Mouse (Mus musculus) hematopoietic stem cell, adult 5-6 weeks (primary cell): Measurements from ENCODE around the gene Nrbp1. TPM values are rescaled to one million over a fixed set of nuclear protein-coding genes. Genes with fewer than 3 reads are reported as not detected.

Experiments
- ATAC-seq, 2 experiments: fragments of 125-278 bp in 1 of 2; replicated peaks in 1 of 2; 2 replicates each; pipeline ENCODE4 v1.8.0; 2016 to 2017; ENCODE audit warnings: inconsistent platforms in 2 of 2, mild to moderate bottlenecking in 2 of 2, moderate number of reproducible peaks in 2 of 2, low read depth in 1 of 2, moderate TSS enrichment in 1 of 2; ENCODE audit not compliant: low FRiP score in 2 of 2, poor library complexity in 2 of 2, severe bottlenecking in 2 of 2, insufficient read depth in 1 of 2, low TSS enrichment in 1 of 2
- total RNA-seq: library from RNA; stranded (forward); fragments of 172-1452, 232-1000 nt; gene quantifications from 2 replicates; pipeline ENCODE4 v1.2.3, GENCODE M21; 2017

The Nrbp1 gene
- total RNA-seq = 112 and 130 TPM in 2 replicates

- ATAC-seq = peak; percentile 97
These were observed at the start of gene Nrbp1, which contains the start of gene Gm9970 for GRCm38 (mm10) chr5:31240637-31241521. TSS of gene Nrbp1 (plus strand) at chr5:31240864. TSS of gene Gm9970 (minus strand) at chr5:31241232.

- peak; percentile 17 to 22 for ATAC-seq
These were observed 48.4 kb upstream of the Nrbp1 start for GRCm38 (mm10) chr5:31192045-31192938.

- ATAC-seq = peak; percentile 95 to 96
These were observed 47.6 kb upstream of the Nrbp1 start, which contains the start of the genes Snx17 and Eif2b4 for GRCm38 (mm10) chr5:31192939-31193630. TSS of gene Snx17 (plus strand) at chr5:31193227. TSS of gene Eif2b4 (minus strand) at chr5:31193430.

- no peak for ATAC-seq
These were observed 46.9 kb upstream of the Nrbp1 start for GRCm38 (mm10) chr5:31193631-31194281.

- ATAC-seq = no peak
These were observed 45.9 kb upstream of the Nrbp1 start for GRCm38 (mm10) chr5:31194486-31195485.

GRCm38 (mm10) chr5:31195671-31196070, 45.0 kb upstream of the Nrbp1 start:
- no peak for ATAC-seq

- ATAC-seq = no peak
These were observed 44.5 kb upstream of the Nrbp1 start for GRCm38 (mm10) chr5:31196207-31196606.

- no peak for ATAC-seq
These were observed 43.6 kb upstream of the Nrbp1 start for GRCm38 (mm10) chr5:31197072-31197471.

GRCm38 (mm10) chr5:31198170-31198569, 42.5 kb upstream of the Nrbp1 start:
- ATAC-seq = no peak

- ATAC-seq = no peak
These were observed 41.9 kb upstream of the Nrbp1 start for GRCm38 (mm10) chr5:31198616-31199320.

GRCm38 (mm10) chr5:31199321-31199892, 41.3 kb upstream of the Nrbp1 start:
- ATAC-seq = no peak

- ATAC-seq = no peak
These were observed 40.8 kb upstream of the Nrbp1 start for GRCm38 (mm10) chr5:31199893-31200292.

- ATAC-seq = no peak
These were observed 40.3 kb upstream of the Nrbp1 start for GRCm38 (mm10) chr5:31200327-31200768.

- no peak for ATAC-seq
These were observed 39.5 kb upstream of the Nrbp1 start for GRCm38 (mm10) chr5:31201042-31201741.
